Mouse (Mus musculus): ENCODE data around the gene Prkar1b. TPM values are rescaled to one million over a fixed set of nuclear protein-coding genes. Genes with fewer than 3 reads are reported as not detected.
A peak's percentile ranks its signal among the peaks of the same experiment; 100 is the strongest.

Gene Prkar1b
- total and polyA plus RNA-seq, 2 experiments from 2014 or later = 303 to 392 TPM

DNA sequence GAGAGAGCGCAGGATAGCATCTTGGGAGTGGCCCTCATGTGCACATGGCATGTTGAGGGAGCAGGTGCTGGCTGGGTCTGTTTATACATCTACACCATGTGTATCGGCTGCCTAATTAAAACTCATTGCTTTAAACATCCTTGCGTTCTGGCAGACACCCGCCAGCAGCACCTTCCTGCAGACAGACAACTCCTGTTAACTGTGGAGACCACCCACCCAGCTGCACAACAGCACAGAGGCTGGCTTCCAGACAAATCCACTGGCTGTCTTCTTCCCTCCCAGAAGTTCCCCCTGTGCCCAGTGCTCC is 71.7 kb downstream of the Prkar1b start:
- ATAC-seq (peak; percentile 56), DNase-seq (peak; percentile 44)
- WGBS = 35% methylated on average over 4 of the region's 4 CpGs
- Histone ChIP-seq H3K4me3 (ENCODE audit: low read depth, low read length) (no peak overlapping the region), H3K4me1 (ENCODE audit: insufficient read depth) (no peaks in the 10 kb centered on the region), H3K4me2 (ENCODE audit: low read depth) (no peak overlapping the region), H3K9me3 (ENCODE audit: low read length) (no peaks in the 10 kb centered on the region), H3K36me3 (ENCODE audit: insufficient read depth) (no peaks in the 10 kb centered on the region; the same call in 1 of the 2 replicates), H3K27me3 (ENCODE audit: insufficient read depth, low read length) (no peaks in the 10 kb centered on the region), H3K27ac (ENCODE audit: low read depth, low read length) (no peak overlapping the region), H3K9ac (no peak overlapping the region)
- no peak for TF ChIP-seq CTCF (IDR thresholded peaks at IDR 0.05; ENCODE audit: low read depth)

DNA sequence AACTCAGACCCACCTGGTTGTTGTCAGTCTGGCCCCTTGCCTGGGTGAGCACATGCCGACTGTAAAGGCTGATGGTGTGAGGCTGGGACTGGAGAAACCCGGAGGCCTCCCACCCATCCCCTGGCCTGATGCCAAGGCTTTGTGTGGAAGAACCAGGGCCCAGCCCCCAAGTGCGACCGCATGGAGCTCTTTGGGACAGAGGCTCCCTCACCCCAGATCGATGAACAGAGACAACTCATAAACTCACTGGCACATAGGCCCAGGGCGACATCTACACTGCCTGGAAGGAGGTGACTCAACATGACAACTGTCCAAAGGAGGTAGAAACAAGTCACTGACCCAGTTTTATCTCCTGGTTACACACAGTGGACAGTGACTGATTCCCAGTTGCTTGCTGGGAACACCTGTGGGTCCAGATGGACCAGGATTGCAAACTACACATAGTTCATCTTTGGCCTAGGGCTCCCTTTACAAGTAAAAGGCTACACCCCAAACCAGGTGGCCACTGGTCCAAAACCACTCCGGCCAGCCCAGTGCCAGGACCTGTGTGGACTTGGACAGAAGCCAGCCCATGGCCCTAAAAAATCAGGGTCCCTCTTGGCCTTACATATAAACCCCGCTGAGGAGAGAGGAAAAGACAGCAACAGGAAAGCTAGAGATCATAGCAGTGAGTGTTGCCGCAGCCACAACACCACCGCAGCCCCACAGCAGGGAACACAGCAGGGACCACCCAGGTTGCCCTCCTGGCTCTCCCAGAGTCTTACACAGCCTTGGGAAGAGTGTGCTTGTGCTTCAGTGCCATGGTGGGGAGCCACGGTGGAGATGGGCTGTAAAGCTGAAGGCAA is 72.3 kb downstream of the Prkar1b start:
- no peaks in the 10 kb centered on the region for H3K27me3 ChIP-seq (ENCODE audit: insufficient read depth, low read length)
- no peaks in the 10 kb centered on the region; the same call in 1 of the 2 replicates for H3K36me3 ChIP-seq (ENCODE audit: insufficient read depth)
- H3K4me3 ChIP-seq (ENCODE audit: low read depth, low read length) = no peak overlapping the region
- H3K4me1 ChIP-seq (ENCODE audit: insufficient read depth) = no peaks in the 10 kb centered on the region
- TF ChIP-seq CTCF (IDR thresholded peaks at IDR 0.05; ENCODE audit: low read depth) = no peak
- 44% methylated on average over 11 of the region's 11 CpGs for WGBS
- no peak for DNase-seq
- no peak overlapping the region for H3K9ac ChIP-seq
- no peaks in the 10 kb centered on the region for H3K9me3 ChIP-seq (ENCODE audit: low read length)
- ATAC-seq = no peak
- no peak overlapping the region for H3K27ac ChIP-seq (ENCODE audit: low read depth, low read length)
- H3K4me2 ChIP-seq (ENCODE audit: low read depth) = no peak overlapping the region

DNA sequence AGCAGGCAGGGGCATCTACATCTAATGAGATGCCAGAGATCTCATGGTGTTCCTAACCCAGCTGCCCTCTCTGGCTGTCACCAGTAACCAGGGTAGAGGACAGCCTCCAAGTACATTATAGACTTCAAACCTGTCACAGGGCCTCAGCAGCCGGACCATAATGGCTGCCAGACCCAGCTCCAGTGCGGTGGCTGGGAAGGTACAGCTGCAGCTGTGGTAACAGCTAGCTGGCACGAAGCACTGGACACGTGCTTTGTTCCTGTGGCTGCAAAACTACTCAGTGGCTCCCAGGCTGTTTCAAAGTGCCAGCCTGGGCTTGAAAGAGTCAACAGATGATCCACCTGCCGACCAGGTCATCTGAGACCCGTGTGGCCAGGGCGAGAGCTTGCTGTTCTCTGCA is 73.4 kb downstream of the Prkar1b start:
- Histone ChIP-seq H3K27ac (ENCODE audit: low read depth, low read length) (no peak overlapping the region), H3K9me3 (ENCODE audit: low read length) (no peaks in the 10 kb centered on the region), H3K36me3 (ENCODE audit: insufficient read depth) (no peaks in the 10 kb centered on the region; the same call in 1 of the 2 replicates), H3K4me2 (ENCODE audit: low read depth) (no peak overlapping the region), H3K27me3 (ENCODE audit: insufficient read depth, low read length) (no peaks in the 10 kb centered on the region), H3K4me1 (ENCODE audit: insufficient read depth) (no peaks in the 10 kb centered on the region), H3K4me3 (ENCODE audit: low read depth, low read length) (no peak overlapping the region), H3K9ac (no peak overlapping the region)
- no peak for DNase-seq
- WGBS = 62% methylated on average over 7 of the region's 7 CpGs
- no peak for TF ChIP-seq CTCF (IDR thresholded peaks at IDR 0.05; ENCODE audit: low read depth)
- 0 out of 2 replicates have a peak, but pooled peaks have one; percentile 26 for ATAC-seq

DNA sequence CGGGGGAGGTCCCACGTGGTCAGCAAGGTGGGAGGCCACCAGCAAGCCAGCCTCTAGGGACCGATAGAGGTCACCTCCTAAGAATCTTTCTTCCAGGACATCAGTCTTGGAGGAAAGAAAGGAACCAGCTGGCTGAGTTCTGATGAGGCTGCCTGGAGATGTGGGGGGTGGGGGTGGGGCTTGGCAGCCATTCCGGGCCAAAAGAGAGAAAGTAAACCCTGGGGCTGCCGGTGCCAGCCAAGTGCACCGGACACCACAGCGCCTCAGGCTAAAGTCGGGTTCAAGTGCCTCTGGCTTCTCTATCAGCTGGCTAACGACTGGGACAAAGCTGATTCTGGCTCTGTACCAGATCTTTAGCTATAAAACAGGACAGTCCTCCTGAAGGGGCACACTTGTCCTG is 74.0 kb downstream of the Prkar1b start:
- Histone ChIP-seq H3K4me1 (ENCODE audit: insufficient read depth) (no peaks in the 10 kb centered on the region), H3K27me3 (ENCODE audit: insufficient read depth, low read length) (no peaks in the 10 kb centered on the region), H3K4me3 (ENCODE audit: low read depth, low read length) (no peak overlapping the region), H3K9me3 (ENCODE audit: low read length) (no peaks in the 10 kb centered on the region), H3K4me2 (ENCODE audit: low read depth) (no peak overlapping the region), H3K27ac (ENCODE audit: low read depth, low read length) (no peak overlapping the region), H3K36me3 (ENCODE audit: insufficient read depth) (no peaks in the 10 kb centered on the region; the same call in 1 of the 2 replicates), H3K9ac (no peak overlapping the region)
- TF ChIP-seq CTCF (IDR thresholded peaks at IDR 0.05; ENCODE audit: low read depth) = no peak
- DNase-seq (no peak), ATAC-seq (no peak)
- 19% methylated on average over 9 of the region's 9 CpGs for WGBS

DNA sequence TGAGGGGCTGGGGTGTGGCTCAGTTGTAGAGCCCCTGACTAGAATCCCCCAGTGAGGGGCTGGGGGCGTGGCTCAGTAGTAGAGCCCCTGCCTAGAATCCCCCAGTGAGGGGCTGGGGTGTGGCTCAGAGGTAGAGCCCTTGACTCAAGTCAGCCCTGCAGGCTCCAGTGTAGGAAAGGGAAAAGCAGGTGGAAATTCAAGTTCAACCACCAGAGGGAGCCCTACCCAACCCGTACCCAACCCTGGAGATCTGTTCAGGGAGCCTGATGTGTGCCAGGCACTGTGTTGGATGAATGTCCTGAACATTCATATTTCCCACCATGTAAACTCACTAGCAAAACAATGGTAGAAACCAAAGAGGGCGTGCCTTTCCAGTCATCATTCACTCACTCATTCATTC is 74.7 kb downstream of the Prkar1b start:
- Histone ChIP-seq H3K9ac (no peak overlapping the region), H3K4me3 (ENCODE audit: low read depth, low read length) (no peak overlapping the region), H3K36me3 (ENCODE audit: insufficient read depth) (no peaks in the 10 kb centered on the region; the same call in 1 of the 2 replicates), H3K9me3 (ENCODE audit: low read length) (no peaks in the 10 kb centered on the region), H3K4me1 (ENCODE audit: insufficient read depth) (no peaks in the 10 kb centered on the region), H3K4me2 (ENCODE audit: low read depth) (no peak overlapping the region), H3K27me3 (ENCODE audit: insufficient read depth, low read length) (no peaks in the 10 kb centered on the region), H3K27ac (ENCODE audit: low read depth, low read length) (no peak overlapping the region)
- ATAC-seq (peak; percentile 42; the same call in 1 of the 2 replicates), DNase-seq (peak; percentile 42)
- TF ChIP-seq CTCF (IDR thresholded peaks at IDR 0.05; ENCODE audit: low read depth) = peak; percentile 69
- WGBS = 38% methylated on average over 3 of the region's 3 CpGs

DNA sequence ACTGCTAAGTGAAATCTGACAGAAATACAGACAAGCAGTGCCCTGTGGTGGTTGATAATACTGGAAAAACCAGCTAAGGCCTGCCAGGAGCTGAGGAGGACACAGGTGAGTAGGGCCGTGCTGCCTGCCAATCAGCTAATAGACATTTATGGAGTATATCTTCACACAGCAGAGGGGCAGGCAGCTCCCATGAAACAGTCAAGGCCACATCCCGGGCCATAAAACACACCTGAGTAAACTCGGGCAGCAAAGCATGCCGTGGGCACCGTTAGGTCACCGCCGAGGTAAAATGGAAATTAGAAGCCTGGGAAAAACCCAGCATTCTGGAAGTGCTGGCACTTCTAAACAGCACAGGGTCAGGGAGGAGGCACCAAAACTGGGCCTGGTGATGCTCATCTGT is 75.8 kb downstream of the Prkar1b start:
- no peak overlapping the region for H3K9ac ChIP-seq
- no peak overlapping the region for H3K27ac ChIP-seq (ENCODE audit: low read depth, low read length)
- no peak overlapping the region for H3K4me3 ChIP-seq (ENCODE audit: low read depth, low read length)
- no peak for ATAC-seq
- no peak overlapping the region for H3K4me2 ChIP-seq (ENCODE audit: low read depth)
- no peaks in the 10 kb centered on the region for H3K4me1 ChIP-seq (ENCODE audit: insufficient read depth)
- H3K36me3 ChIP-seq (ENCODE audit: insufficient read depth) = no peaks in the 10 kb centered on the region
- no peak for TF ChIP-seq CTCF (IDR thresholded peaks at IDR 0.05; ENCODE audit: low read depth)
- no peak for DNase-seq
- WGBS = 92% methylated on average over 7 of the region's 7 CpGs
- H3K27me3 ChIP-seq (ENCODE audit: insufficient read depth, low read length) = no peaks in the 10 kb centered on the region
- no peaks in the 10 kb centered on the region for H3K9me3 ChIP-seq (ENCODE audit: low read length)

DNA sequence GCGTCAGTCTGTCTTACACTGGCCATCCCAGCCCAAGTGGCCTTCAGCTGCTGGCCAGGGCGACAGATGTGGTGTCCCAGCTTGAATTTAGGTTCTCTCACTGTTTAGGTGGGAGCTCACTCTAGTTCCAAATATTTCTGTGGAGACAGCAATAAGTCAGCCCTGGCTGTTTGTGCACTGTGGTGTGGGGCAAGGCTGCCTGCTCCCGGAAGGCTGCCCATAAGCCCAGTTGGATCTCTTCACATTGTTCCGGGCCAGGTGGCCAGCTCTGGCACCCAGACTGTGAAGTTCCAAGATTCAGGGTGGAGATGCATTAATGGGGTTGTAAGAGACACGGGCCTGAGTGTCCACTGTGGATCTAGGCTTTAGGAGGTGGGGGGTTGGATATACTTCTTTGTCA is 76.9 kb downstream of the Prkar1b start:
- DNase-seq (no peak), ATAC-seq (no peak)
- Histone ChIP-seq H3K9me3 (ENCODE audit: low read length) (no peaks in the 10 kb centered on the region), H3K4me3 (ENCODE audit: low read depth, low read length) (no peak overlapping the region), H3K36me3 (ENCODE audit: insufficient read depth) (no peaks in the 10 kb centered on the region), H3K9ac (no peak overlapping the region), H3K4me2 (ENCODE audit: low read depth) (no peak overlapping the region), H3K4me1 (ENCODE audit: insufficient read depth) (no peaks in the 10 kb centered on the region), H3K27me3 (ENCODE audit: insufficient read depth, low read length) (no peaks in the 10 kb centered on the region), H3K27ac (ENCODE audit: low read depth, low read length) (no peak overlapping the region)
- 91% methylated on average over 5 of the region's 5 CpGs for WGBS
- TF ChIP-seq CTCF (IDR thresholded peaks at IDR 0.05; ENCODE audit: low read depth) = no peak
